Mouse (Mus musculus) CH12.LX (cell line): ENCODE results near the gene Hist2h2ac. TPM values are rescaled to one million over a fixed set of nuclear protein-coding genes. Genes with fewer than 3 reads are reported as not detected.

Experiments used
- DNase-seq: peaks from one replicate; pipeline ENCODE4 v3.0.0-alpha.2; 2013; ENCODE audit errors: extremely low read depth
- H3K27ac ChIP-seq: 2 replicates; pipeline ENCODE4 v1.5.1; 2012; ENCODE audit warnings: low read depth, mild to moderate bottlenecking, control low read depth, moderate library complexity; ENCODE audit not compliant: insufficient read depth
- H3K27me3 ChIP-seq: replicated peaks from 2 replicates; pipeline ENCODE3; 2012; ENCODE audit warnings: inconsistent platforms
- H3K36me3 ChIP-seq, 2 experiments: replicated peaks in 1 of 2; 2 replicates each; pipeline versions ENCODE3 to v1.6.1; 2012; ENCODE audit warnings: inconsistent platforms in 1 of 2, low read length in 1 of 2, mild to moderate bottlenecking in 1 of 2, mixed read lengths in 1 of 2, moderate library complexity in 1 of 2; ENCODE audit not compliant: control insufficient read depth in 1 of 2, insufficient read depth in 1 of 2
- H3K4me1 ChIP-seq, 2 experiments: 2 replicates each; pipeline ENCODE4 v1.6.1; 2012; ENCODE audit warnings: inconsistent platforms in 1 of 2, moderate library complexity in 1 of 2; ENCODE audit not compliant: insufficient read depth in 2 of 2, control insufficient read depth in 1 of 2
- H3K4me2 ChIP-seq: 2 replicates; pipeline ENCODE4 v1.6.1; 2012; ENCODE audit warnings: low read depth, mild to moderate bottlenecking, control low read depth; ENCODE audit not compliant: poor library complexity, insufficient read depth, severe bottlenecking
- H3K4me3 ChIP-seq, 3 experiments: fragments of 150-350 bp in 1 of 3; sonication (generic) in 1 of 3; replicated peaks in 1 of 3; 2 replicates each; pipeline versions ENCODE3 to v1.5.1; 2011 to 2012; ENCODE audit warnings: low read depth in 2 of 3, low read length in 2 of 3, mild to moderate bottlenecking in 2 of 3, moderate library complexity in 2 of 3, control low read depth in 1 of 3, improper control_type of control experiment in 1 of 3, inconsistent platforms in 1 of 3, mixed read lengths in 1 of 3; ENCODE audit not compliant: poor library complexity in 1 of 3
- H3K79me2 ChIP-seq: replicated peaks from 2 replicates; pipeline ENCODE4 v1.6.1; 2012; ENCODE audit warnings: mild to moderate bottlenecking, moderate library complexity; ENCODE audit not compliant: control insufficient read depth, poor library complexity, insufficient read depth, severe bottlenecking; ENCODE audit errors: extremely low read depth
- H3K9ac ChIP-seq: 2 replicates; pipeline ENCODE4 v1.6.1; 2012; ENCODE audit warnings: low read depth, mild to moderate bottlenecking, control low read depth, moderate library complexity; ENCODE audit not compliant: insufficient read depth
- H3K9me3 ChIP-seq: replicated peaks from 2 replicates; pipeline ENCODE3; 2012; ENCODE audit warnings: low read length, inconsistent platforms, mixed read lengths
- BHLHE40 ChIP-seq: IDR thresholded peaks from 2 replicates; pipeline ENCODE4 v1.6.1; 2011; ENCODE audit warnings: mild to moderate bottlenecking, low read depth, low read length, improper control_type of control experiment
- CHD1 ChIP-seq: IDR thresholded peaks from 2 replicates; pipeline ENCODE4 v1.6.1; 2012; ENCODE audit warnings: low read depth, low read length, improper control_type of control experiment, inconsistent platforms
- CHD2 ChIP-seq: IDR thresholded peaks from 2 replicates; pipeline ENCODE4 v1.6.1; 2011; ENCODE audit warnings: low read length, improper control_type of control experiment
- E2F4 ChIP-seq: IDR thresholded peaks from 2 replicates; pipeline ENCODE4 v1.6.1; 2011; ENCODE audit warnings: low read depth, low read length, improper control_type of control experiment; ENCODE audit not compliant: insufficient replicate concordance
- ELF1 ChIP-seq: IDR thresholded peaks from 2 replicates; pipeline ENCODE4 v1.6.1; 2014; ENCODE audit warnings: low read depth, mild to moderate bottlenecking, inconsistent platforms, low read length, improper control_type of control experiment
- EP300 ChIP-seq: IDR thresholded peaks from 2 replicates; pipeline ENCODE4 v1.6.1; 2011; ENCODE audit warnings: low read length, improper control_type of control experiment
- ETS1 ChIP-seq: conservative IDR thresholded peaks from 2 replicates; pipeline ENCODE4 v1.6.1; 2012; ENCODE audit warnings: low read depth, mild to moderate bottlenecking, inconsistent platforms, low read length, improper control_type of control experiment, moderate library complexity
- GABPA ChIP-seq: IDR thresholded peaks from 2 replicates; pipeline ENCODE4 v1.6.1; 2012; ENCODE audit warnings: low read depth, low read length, improper control_type of control experiment, inconsistent platforms; ENCODE audit not compliant: insufficient replicate concordance
- IRF4 ChIP-seq: IDR thresholded peaks from 2 replicates; pipeline ENCODE4 v1.6.1; 2014; ENCODE audit warnings: low read depth, mild to moderate bottlenecking, inconsistent platforms, low read length, improper control_type of control experiment
- JUN ChIP-seq: IDR thresholded peaks from 2 replicates; pipeline ENCODE4 v1.6.1; 2011; ENCODE audit warnings: low read depth, mild to moderate bottlenecking, low read length, improper control_type of control experiment, moderate library complexity; ENCODE audit not compliant: insufficient read depth
- JUND ChIP-seq: conservative IDR thresholded peaks from 2 replicates; pipeline ENCODE4 v1.6.1; 2011; ENCODE audit warnings: low read depth, low read length, improper control_type of control experiment
- KAT2A ChIP-seq: IDR thresholded peaks from 2 replicates; pipeline ENCODE4 v1.6.1; 2012; ENCODE audit warnings: low read length, improper control_type of control experiment, inconsistent platforms; ENCODE audit not compliant: insufficient replicate concordance
- MAX ChIP-seq: IDR thresholded peaks from 2 replicates; pipeline ENCODE4 v1.6.1; 2011; ENCODE audit warnings: low read length, improper control_type of control experiment
- MAZ ChIP-seq: IDR thresholded peaks from 2 replicates; pipeline ENCODE4 v1.6.1; 2012; ENCODE audit warnings: low read depth, mild to moderate bottlenecking, inconsistent platforms, low read length, improper control_type of control experiment, moderate library complexity
- MEF2A ChIP-seq: IDR thresholded peaks from 2 replicates; pipeline ENCODE4 v1.6.1; 2014; ENCODE audit warnings: low read depth, mild to moderate bottlenecking, inconsistent platforms, low read length, improper control_type of control experiment, borderline replicate concordance
- MXI1 ChIP-seq: IDR thresholded peaks from 2 replicates; pipeline ENCODE4 v1.6.1; 2011; ENCODE audit warnings: mild to moderate bottlenecking, low read depth, low read length, improper control_type of control experiment
- MYC ChIP-seq: IDR thresholded peaks from 2 replicates; pipeline ENCODE4 v1.6.1; 2011; ENCODE audit warnings: low read depth, mild to moderate bottlenecking, improper control_type of control experiment, low read length
- NELFE ChIP-seq: IDR thresholded peaks from 2 replicates; pipeline ENCODE4 v1.6.1; 2011; ENCODE audit warnings: low read depth, low read length, improper control_type of control experiment
- NRF1 ChIP-seq: IDR thresholded peaks from 2 replicates; pipeline ENCODE4 v1.6.1; 2014; ENCODE audit warnings: low read depth, mild to moderate bottlenecking, inconsistent platforms, low read length, improper control_type of control experiment, moderate library complexity
- PAX5 ChIP-seq: IDR thresholded peaks from 2 replicates; pipeline ENCODE4 v1.6.1; 2012; ENCODE audit warnings: low read length, inconsistent platforms, mixed read lengths
- POLR2A ChIP-seq: IDR thresholded peaks from 2 replicates; pipeline ENCODE4 v1.6.1; 2011; ENCODE audit warnings: low read depth, mild to moderate bottlenecking, improper control_type of control experiment, low read length
- POLR2AphosphoS2 ChIP-seq: IDR thresholded peaks from 2 replicates; pipeline ENCODE4 v1.6.1; 2011; ENCODE audit warnings: low read depth, low read length, improper control_type of control experiment
- RAD21 ChIP-seq: IDR thresholded peaks from 2 replicates; pipeline ENCODE4 v1.6.1; 2011; ENCODE audit warnings: low read depth, mild to moderate bottlenecking, low read length, improper control_type of control experiment, moderate library complexity
- RCOR1 ChIP-seq: conservative IDR thresholded peaks from 2 replicates; pipeline ENCODE4 v1.6.1; 2012; ENCODE audit warnings: low read depth, mild to moderate bottlenecking, inconsistent platforms, low read length, improper control_type of control experiment
- SMC3 ChIP-seq: IDR thresholded peaks from 2 replicates; pipeline ENCODE4 v1.6.1; 2011; ENCODE audit warnings: low read depth, low read length, improper control_type of control experiment
- TBP ChIP-seq: conservative IDR thresholded peaks from 2 replicates; pipeline ENCODE4 v1.6.1; 2011; ENCODE audit warnings: low read depth, low read length, improper control_type of control experiment
- TCF12 ChIP-seq: IDR thresholded peaks from 2 replicates; pipeline ENCODE4 v1.6.1; 2014; ENCODE audit warnings: low read depth, mild to moderate bottlenecking, inconsistent platforms, low read length, improper control_type of control experiment
- UBTF ChIP-seq: IDR thresholded peaks from 2 replicates; pipeline ENCODE4 v1.6.1; 2012; ENCODE audit warnings: low read depth, mild to moderate bottlenecking, inconsistent platforms, low read length, improper control_type of control experiment, moderate library complexity
- USF1 ChIP-seq: IDR thresholded peaks from 2 replicates; pipeline ENCODE4 v1.6.1; 2014; ENCODE audit warnings: low read depth, mild to moderate bottlenecking, inconsistent platforms, low read length, improper control_type of control experiment
- USF2 ChIP-seq: conservative IDR thresholded peaks from 2 replicates; pipeline ENCODE4 v1.6.1; 2011; ENCODE audit warnings: low read depth, low read length, improper control_type of control experiment
- ZC3H11A ChIP-seq: IDR thresholded peaks from 2 replicates; pipeline ENCODE4 v1.6.1; 2012; ENCODE audit warnings: low read depth, mild to moderate bottlenecking, inconsistent platforms, low read length, improper control_type of control experiment
- ZKSCAN1 ChIP-seq: IDR thresholded peaks from 2 replicates; pipeline ENCODE4 v1.6.1; 2012; ENCODE audit warnings: low read depth, inconsistent platforms, low read length, improper control_type of control experiment, borderline replicate concordance
- ZMIZ1 ChIP-seq: IDR thresholded peaks from 2 replicates; pipeline ENCODE4 v1.6.1; 2012; ENCODE audit warnings: low read depth, mild to moderate bottlenecking, inconsistent platforms, low read length, improper control_type of control experiment
- ZNF384 ChIP-seq: IDR thresholded peaks from 2 replicates; pipeline ENCODE4 v1.6.1; 2012; ENCODE audit warnings: low read depth, low read length, improper control_type of control experiment, inconsistent platforms
- dilution Hi-C: fragments of 300-500 bp; cut with MboI; formaldehyde crosslinking; loops from 2 replicates; pipeline ENCODE4 v1.14.3; 2020; ENCODE audit warnings: low sequenced_read_pairs; ENCODE audit not compliant: extremely low pct_unique_long_range_greater_than_20kb, extremely low pct_ligation_motif_present
- in situ Hi-C: fragments of 300-500 bp; cut with MboI; formaldehyde crosslinking; loops from 3 replicates; pipeline ENCODE4 v1.14.3; 2019; ENCODE audit warnings: low sequenced_read_pairs, low pct_ligation_motif_present, low pct_unique_long_range_greater_than_20kb, mixed read lengths
- polyA plus RNA-seq: library from polyadenylated mRNA; unstranded; fragments of >175 nt; gene quantifications from 2 replicates; pipeline ENCODE4 v1.2.1, GENCODE M21; 2012; ENCODE audit warnings: low read depth; ENCODE audit not compliant: insufficient read length
- total RNA-seq, 2 experiments: library from RNA; depleted of rRNA; stranded (reverse); fragments of 300-350 nt in 1 of 2; fragments of >200 nt in 1 of 2; gene quantifications; 2 replicates each; pipeline ENCODE4 v1.2.3; 2012 to 2014

Gene Hist2h2ac
- total and polyA plus RNA-seq, 3 experiments, result 1.5 to 1,185 (median 53.9) TPM

- TF ChIP-seq UBTF (no peak; the same call in 1 of the 2 replicates), JUN (no peak), MXI1 (peak; percentile 17; the same call in 1 of the 2 replicates)
These were observed 43.1 kb upstream of the Hist2h2ac start (continued) for GRCm38 (mm10) chr3:96263558-96264403.

GRCm38 (mm10) chr3:96262979-96263550 lies 42.4 kb upstream of the Hist2h2ac start, which contains the start of gene Hist2h4:
TSS of gene Hist2h4 (minus strand) at chr3:96263311.
- peaks cover 0 to 46% of the 10 kb centered on the region in 2 experiments; a peak in 3 of 4 replicates for H3K4me1 ChIP-seq
- no peak; the same call in none of the 2 replicates for TF ChIP-seq MAZ
- peak; percentile 97 for TF ChIP-seq POLR2A
- TF ChIP-seq ELF1, result peak; percentile 71
- peak; percentile 49 for TF ChIP-seq IRF4
- TF ChIP-seq MYC, result peak; percentile 72
- peak; percentile 100 for TF ChIP-seq ZMIZ1
- TF ChIP-seq ZKSCAN1, result no peak
- TF ChIP-seq NELFE, result peak; percentile 100
- peak; percentile 98 for TF ChIP-seq UBTF
- TF ChIP-seq POLR2AphosphoS2, result peak; percentile 96
- TF ChIP-seq SMC3, result peak; percentile 15; the same call in 1 of the 2 replicates
- no peak for TF ChIP-seq MAX
- peak; percentile 84 for TF ChIP-seq ZNF384
- peak; percentile 81 for TF ChIP-seq KAT2A
- TF ChIP-seq JUND, result peak; percentile 93
- TF ChIP-seq MEF2A, result peak; percentile 56
- TF ChIP-seq BHLHE40, result no peak
- TF ChIP-seq RAD21, result no peak
- no peak for TF ChIP-seq ZC3H11A
- no peak for TF ChIP-seq GABPA
- TF ChIP-seq TCF12, result peak; percentile 89
- peak; percentile 74 for TF ChIP-seq JUN
- TF ChIP-seq E2F4, result peak; percentile 100
- no peak for TF ChIP-seq CHD2
- peak; percentile 28; the same call in 1 of the 2 replicates for TF ChIP-seq NRF1
- peak; percentile 93 for TF ChIP-seq RCOR1
- TF ChIP-seq ETS1, result peak; percentile 72
- TF ChIP-seq PAX5, result no peak
- peak; percentile 99 for TF ChIP-seq TBP
- peak; percentile 64; the same call in 1 of the 2 replicates for TF ChIP-seq MXI1
- TF ChIP-seq CHD1, result peak; percentile 83
- no peak; the same call in 1 of the 2 replicates for TF ChIP-seq USF2
- no peak for TF ChIP-seq EP300
- no peak for TF ChIP-seq USF1

More at GRCm38 (mm10) chr3:96262979-96263550, 42.4 kb upstream of the Hist2h2ac start, which contains the start of gene Hist2h4:
- Histone ChIP-seq H3K9ac (peak within 1 kb of the TSS; percentile 85), H3K9me3 (no peaks in the 10 kb centered on the region), H3K79me2 (0 out of 2 replicates have a peak, but pooled peaks cover 10% of the 10 kb centered on the region), H3K4me2 (peak within 1 kb of the TSS; percentile 96), H3K27ac (peak within 1 kb of the TSS; percentile 98), H3K36me3 (no peaks in the 10 kb centered on the region), H3K4me3 (peak within 1 kb of the TSS; percentile 62 to 67 (median 63)), H3K27me3 (no peaks in the 10 kb centered on the region)
- in situ Hi-C loops, result no loop called here
- dilution Hi-C loops, result no loop called here
- peak; percentile 98 for DNase-seq
